Mouse (Mus musculus) lung, postnatal 14 days (tissue): ENCODE data around the gene Ttyh2.
A peak's percentile ranks its signal among the peaks of the same experiment; 100 is the strongest.
"Not testable (repeated sequence)": the region's sequence is repeated elsewhere in the genome, so short reads cannot be mapped to it uniquely, and the experiment has no call there.

Experiments
- DNase-seq: peaks from one replicate; pipeline ENCODE4 v3.0.0; 2021

Gene Ttyh2

GRCm38 (mm10) chr11:114662746-114663362, 12.4 kb upstream of the Ttyh2 start:
- peak; percentile 69 for DNase-seq

- DNase-seq, result no peak
Observed at GRCm38 (mm10) chr11:114664164-114664563, 11.1 kb upstream of the Ttyh2 start.

- DNase-seq, result no peak
Observed at GRCm38 (mm10) chr11:114665463-114665862, 9.8 kb upstream of the Ttyh2 start.

- no peak for DNase-seq
Observed at GRCm38 (mm10) chr11:114666786-114667185, 8.4 kb upstream of the Ttyh2 start.

GRCm38 (mm10) chr11:114667236-114667931, 7.8 kb upstream of the Ttyh2 start:
- no peak for DNase-seq

GRCm38 (mm10) chr11:114667932-114668285, 7.3 kb upstream of the Ttyh2 start:
- DNase-seq, result peak; percentile 36

GRCm38 (mm10) chr11:114668301-114668710, 6.9 kb upstream of the Ttyh2 start, which contains the start of gene Rpl38:
Gene Rpl38 (plus strand): TSS chr11:114668524.
- DNase-seq, result peak; percentile 96

GRCm38 (mm10) chr11:114668741-114669623, 6.2 kb upstream of the Ttyh2 start:
- DNase-seq, result peak; percentile 74

- no peak for DNase-seq
Observed at GRCm38 (mm10) chr11:114669651-114670168, 5.5 kb upstream of the Ttyh2 start.

GRCm38 (mm10) chr11:114671147-114671546, 4.1 kb upstream of the Ttyh2 start:
- DNase-seq, result no peak

- DNase-seq, result peak; percentile 44
Observed at GRCm38 (mm10) chr11:114672794-114673718, 2.2 kb upstream of the Ttyh2 start.

GRCm38 (mm10) chr11:114673719-114674050, 1.5 kb upstream of the Ttyh2 start:
- no peak for DNase-seq

- DNase-seq, result no peak
Observed at GRCm38 (mm10) chr11:114674180-114674579, 1.1 kb upstream of the Ttyh2 start.

- not testable (repeated sequence) for DNase-seq
Observed at GRCm38 (mm10) chr11:114674796-114675195, 435 bp upstream of the Ttyh2 start.

- peak; percentile 48 for DNase-seq
Observed at GRCm38 (mm10) chr11:114675826-114676401, 683 bp downstream of the Ttyh2 start.

- DNase-seq, result peak; percentile 23
Observed at GRCm38 (mm10) chr11:114676431-114676830, 1.2 kb downstream of the Ttyh2 start.

GRCm38 (mm10) chr11:114676896-114677530, 1.8 kb downstream of the Ttyh2 start:
- no peak for DNase-seq

GRCm38 (mm10) chr11:114679582-114679981, 4.4 kb downstream of the Ttyh2 start:
- no peak for DNase-seq

- DNase-seq, result no peak
Observed at GRCm38 (mm10) chr11:114680291-114680690, 5.1 kb downstream of the Ttyh2 start.

- no peak for DNase-seq
Observed at GRCm38 (mm10) chr11:114681054-114681453, 5.8 kb downstream of the Ttyh2 start.

- no peak for DNase-seq
Observed at GRCm38 (mm10) chr11:114682321-114682900, 7.2 kb downstream of the Ttyh2 start.
